Mouse (Mus musculus): ENCODE data around the gene Slc44a4. TPM values are rescaled to one million over a fixed set of nuclear protein-coding genes. Genes with fewer than 3 reads are reported as not detected.
A peak's percentile ranks its signal among the peaks of the same experiment; 100 is the strongest.
"Not testable (repeated sequence)": the region's sequence is repeated elsewhere in the genome, so short reads cannot be mapped to it uniquely, and the experiment has no call there.

Slc44a4 gene
- polyA plus RNA-seq, 1 experiment, result not detected

- Histone ChIP-seq H3K4me1 (ENCODE audit: control insufficient read depth, insufficient read depth, low read length) (no peaks in the 10 kb centered on the region), H3K4me3 (ENCODE audit: insufficient read depth, low read length) (peak overlapping the region; percentile 71), H3K27ac (ENCODE audit: insufficient read depth, low read length) (peak overlapping the region; percentile 88)
- TF ChIP-seq CTCF (IDR thresholded peaks at IDR 0.05; ENCODE audit: borderline replicate concordance, insufficient read depth, low read length) (no peak), POLR2A (IDR thresholded peaks at IDR 0.05; ENCODE audit: low read depth, low read length) (peak; percentile 8; the same call in 1 of the 2 replicates)
These were observed 36.5 kb downstream of the Slc44a4 start for GRCm38 (mm10) chr17:34950514-34951455.

- no peaks in the 10 kb centered on the region for H3K4me1 ChIP-seq (ENCODE audit: control insufficient read depth, insufficient read depth, low read length)
- peak overlapping the region; percentile 88 for H3K27ac ChIP-seq (ENCODE audit: insufficient read depth, low read length)
- TF ChIP-seq CTCF (IDR thresholded peaks at IDR 0.05; ENCODE audit: borderline replicate concordance, insufficient read depth, low read length), result no peak
- peak overlapping the region; percentile 71 for H3K4me3 ChIP-seq (ENCODE audit: insufficient read depth, low read length)
These were observed 37.5 kb downstream of the Slc44a4 start for GRCm38 (mm10) chr17:34951636-34952377.

GRCm38 (mm10) chr17:34952378-34953040, 38.2 kb downstream of the Slc44a4 start:
- H3K27ac ChIP-seq (ENCODE audit: insufficient read depth, low read length), result peak overlapping the region; percentile 88
- no peaks in the 10 kb centered on the region for H3K4me1 ChIP-seq (ENCODE audit: control insufficient read depth, insufficient read depth, low read length)
- TF ChIP-seq CTCF (IDR thresholded peaks at IDR 0.05; ENCODE audit: borderline replicate concordance, insufficient read depth, low read length), result peak; percentile 29; the same call in 1 of the 2 replicates
- TF ChIP-seq POLR2A (IDR thresholded peaks at IDR 0.05; ENCODE audit: low read depth, low read length), result peak; percentile 99
- peak overlapping the region; percentile 71 for H3K4me3 ChIP-seq (ENCODE audit: insufficient read depth, low read length)

- Histone ChIP-seq H3K4me1 (ENCODE audit: control insufficient read depth, insufficient read depth, low read length) (no peaks in the 10 kb centered on the region), H3K4me3 (ENCODE audit: insufficient read depth, low read length) (peak overlapping the region; percentile 44; the same call in 1 of the 2 replicates), H3K27ac (ENCODE audit: insufficient read depth, low read length) (no peak overlapping the region)
- TF ChIP-seq POLR2A (IDR thresholded peaks at IDR 0.05; ENCODE audit: low read depth, low read length) (no peak), CTCF (IDR thresholded peaks at IDR 0.05; ENCODE audit: borderline replicate concordance, insufficient read depth, low read length) (no peak)
These were observed 39.0 kb downstream of the Slc44a4 start for GRCm38 (mm10) chr17:34953258-34953657.

GRCm38 (mm10) chr17:34953904-34954303, 39.6 kb downstream of the Slc44a4 start:
- no peak for TF ChIP-seq POLR2A (IDR thresholded peaks at IDR 0.05; ENCODE audit: low read depth, low read length)

GRCm38 (mm10) chr17:34954831-34955230, 40.6 kb downstream of the Slc44a4 start:
- no peak overlapping the region for H3K4me3 ChIP-seq (ENCODE audit: insufficient read depth, low read length)
- no peaks in the 10 kb centered on the region for H3K4me1 ChIP-seq (ENCODE audit: control insufficient read depth, insufficient read depth, low read length)
- H3K27ac ChIP-seq (ENCODE audit: insufficient read depth, low read length), result no peak overlapping the region
- TF ChIP-seq POLR2A (IDR thresholded peaks at IDR 0.05; ENCODE audit: low read depth, low read length) (no peak), CTCF (IDR thresholded peaks at IDR 0.05; ENCODE audit: borderline replicate concordance, insufficient read depth, low read length) (no peak)

More at GRCm38 (mm10) chr17:34953904-34954303, 39.6 kb downstream of the Slc44a4 start:
- H3K4me1 ChIP-seq (ENCODE audit: control insufficient read depth, insufficient read depth, low read length), result no peaks in the 10 kb centered on the region
- no peak overlapping the region for H3K4me3 ChIP-seq (ENCODE audit: insufficient read depth, low read length)
- no peak overlapping the region for H3K27ac ChIP-seq (ENCODE audit: insufficient read depth, low read length)

- Histone ChIP-seq H3K4me3 (ENCODE audit: insufficient read depth, low read length) (no peak overlapping the region), H3K27ac (ENCODE audit: insufficient read depth, low read length) (no peak overlapping the region), H3K4me1 (ENCODE audit: control insufficient read depth, insufficient read depth, low read length) (no peaks in the 10 kb centered on the region)
- TF ChIP-seq POLR2A (IDR thresholded peaks at IDR 0.05; ENCODE audit: low read depth, low read length), result no peak
- no peak for TF ChIP-seq CTCF (IDR thresholded peaks at IDR 0.05; ENCODE audit: borderline replicate concordance, insufficient read depth, low read length)
These were observed 41.6 kb downstream of the Slc44a4 start for GRCm38 (mm10) chr17:34955884-34956283.

GRCm38 (mm10) chr17:34956340-34956739, 42.1 kb downstream of the Slc44a4 start:
- peaks cover 2% of the 10 kb centered on the region; the same call in 1 of the 2 replicates for H3K4me1 ChIP-seq (ENCODE audit: control insufficient read depth, insufficient read depth, low read length)
- TF ChIP-seq POLR2A (IDR thresholded peaks at IDR 0.05; ENCODE audit: low read depth, low read length) (no peak), CTCF (IDR thresholded peaks at IDR 0.05; ENCODE audit: borderline replicate concordance, insufficient read depth, low read length) (no peak)
- H3K4me3 ChIP-seq (ENCODE audit: insufficient read depth, low read length), result no peak overlapping the region

GRCm38 (mm10) chr17:34957291-34957690, 43.0 kb downstream of the Slc44a4 start:
- H3K4me3 ChIP-seq (ENCODE audit: insufficient read depth, low read length); H3K27ac ChIP-seq (ENCODE audit: insufficient read depth, low read length): not testable (repeated sequence)

More at GRCm38 (mm10) chr17:34956340-34956739, 42.1 kb downstream of the Slc44a4 start:
- no peak overlapping the region for H3K27ac ChIP-seq (ENCODE audit: insufficient read depth, low read length)

GRCm38 (mm10) chr17:34957966-34958365, 43.7 kb downstream of the Slc44a4 start:
- H3K4me3 ChIP-seq (ENCODE audit: insufficient read depth, low read length); H3K27ac ChIP-seq (ENCODE audit: insufficient read depth, low read length); H3K4me1 ChIP-seq (ENCODE audit: control insufficient read depth, insufficient read depth, low read length): not testable (repeated sequence)

More at GRCm38 (mm10) chr17:34957291-34957690, 43.0 kb downstream of the Slc44a4 start:
- H3K4me1 ChIP-seq (ENCODE audit: control insufficient read depth, insufficient read depth, low read length), result not testable (repeated sequence)

GRCm38 (mm10) chr17:34958734-34959129, 44.5 kb downstream of the Slc44a4 start:
- H3K4me1 ChIP-seq (ENCODE audit: control insufficient read depth, insufficient read depth, low read length); H3K27ac ChIP-seq (ENCODE audit: insufficient read depth, low read length): not testable (repeated sequence)
- peak overlapping the region; percentile 16; the same call in 1 of the 2 replicates for H3K4me3 ChIP-seq (ENCODE audit: insufficient read depth, low read length)

Data from embryonic fibroblast, embryonic 13.5 days (primary cell).